Mouse (Mus musculus) megakaryocyte-erythroid progenitor cell, adult 5-6 weeks (primary cell): ENCODE data around the gene Cstf1. TPM values are rescaled to one million over a fixed set of nuclear protein-coding genes. Genes with fewer than 3 reads are reported as not detected.

ENCODE experiments used
- ATAC-seq: replicated peaks from 2 replicates; pipeline ENCODE4 v1.8.0; 2016; ENCODE audit warnings: mild to moderate bottlenecking, inconsistent platforms; ENCODE audit not compliant: severe bottlenecking, poor library complexity, low FRiP score, low TSS enrichment
- total RNA-seq, 2 experiments: library from RNA; stranded (forward) in 1 of 2; stranded (reverse) in 1 of 2; fragments of 200-1000, 215-1000 nt in 1 of 2; fragments of >200 nt in 1 of 2; fragmentation: Nextera tagmentation in 1 of 2; gene quantifications; 2 replicates each; pipeline ENCODE4 v1.2.3; 2014 to 2017

Gene Cstf1
- total RNA-seq, 2 experiments from 2014 or later: 25.8 to 35.5 TPM

- ATAC-seq: peak; percentile 1; the same call in 1 of the 2 replicates
Observed at GRCm38 (mm10) chr2:172371258-172371657, 777 bp downstream of the Cstf1 start.

- ATAC-seq: no peak
Observed at GRCm38 (mm10) chr2:172376551-172376950, 6.1 kb downstream of the Cstf1 start.

GRCm38 (mm10) chr2:172376999-172377515 lies 6.6 kb downstream of the Cstf1 start:
- no peak for ATAC-seq

GRCm38 (mm10) chr2:172378332-172378731 lies 7.9 kb downstream of the Cstf1 start:
- ATAC-seq: peak; percentile 81

GRCm38 (mm10) chr2:172380513-172380912 lies 10.0 kb downstream of the Cstf1 start:
- no peak for ATAC-seq

- no peak for ATAC-seq
Observed at GRCm38 (mm10) chr2:172381341-172381740, 10.9 kb downstream of the Cstf1 start.

GRCm38 (mm10) chr2:172381898-172382297 lies 11.4 kb downstream of the Cstf1 start:
- ATAC-seq: no peak

GRCm38 (mm10) chr2:172384715-172385114 lies 14.2 kb downstream of the Cstf1 start:
- ATAC-seq: no peak

GRCm38 (mm10) chr2:172390341-172390740 lies 19.9 kb downstream of the Cstf1 start:
- no peak for ATAC-seq

- no peak for ATAC-seq
Observed at GRCm38 (mm10) chr2:172392041-172392521, 21.6 kb downstream of the Cstf1 start.

GRCm38 (mm10) chr2:172393391-172394051 lies 23.0 kb downstream of the Cstf1 start, which contains the start of gene Cass4:
Gene Cass4 (plus strand): TSS chr2:172393794.
- ATAC-seq: peak; percentile 77

- ATAC-seq: no peak
Observed at GRCm38 (mm10) chr2:172394052-172394392, 23.5 kb downstream of the Cstf1 start.

GRCm38 (mm10) chr2:172394671-172395070 lies 24.2 kb downstream of the Cstf1 start:
- ATAC-seq: no peak

GRCm38 (mm10) chr2:172395961-172396360 lies 25.5 kb downstream of the Cstf1 start:
- ATAC-seq: no peak

GRCm38 (mm10) chr2:172399901-172400300 lies 29.4 kb downstream of the Cstf1 start:
- no peak for ATAC-seq

- ATAC-seq: peak; percentile 56
Observed at GRCm38 (mm10) chr2:172401116-172401825, 30.8 kb downstream of the Cstf1 start.

- ATAC-seq: no peak
Observed at GRCm38 (mm10) chr2:172404239-172404638, 33.8 kb downstream of the Cstf1 start.

GRCm38 (mm10) chr2:172405011-172405410 lies 34.5 kb downstream of the Cstf1 start:
- ATAC-seq: no peak

- no peak for ATAC-seq
Observed at GRCm38 (mm10) chr2:172406173-172406572, 35.7 kb downstream of the Cstf1 start.

GRCm38 (mm10) chr2:172407499-172407898 lies 37.0 kb downstream of the Cstf1 start:
- no peak for ATAC-seq

- ATAC-seq: no peak
Observed at GRCm38 (mm10) chr2:172410686-172411085, 40.2 kb downstream of the Cstf1 start.
